Mouse (Mus musculus) MEL (cell line): Measurements from ENCODE around the gene Chd3.

ENCODE experiments used
- CHD2 ChIP-seq: IDR thresholded peaks from 2 replicates; pipeline ENCODE4 v1.6.1; 2011; ENCODE audit warnings: low read length, improper control_type of control experiment
- CTCF ChIP-seq, 3 experiments: IDR thresholded peaks in 2 of 3; conservative IDR thresholded peaks in 1 of 3; 2 replicates each; pipeline ENCODE4 v1.5.1; 2011 to 2012; ENCODE audit warnings: low read length in 3 of 3, low read depth in 2 of 3, mild to moderate bottlenecking in 2 of 3, improper control_type of control experiment in 1 of 3, inconsistent platforms in 1 of 3, mixed read lengths in 1 of 3, moderate library complexity in 1 of 3; ENCODE audit not compliant: control insufficient read depth in 1 of 3, insufficient read depth in 1 of 3, poor library complexity in 1 of 3, severe bottlenecking in 1 of 3
- GATA1 ChIP-seq: IDR thresholded peaks from 2 replicates; pipeline ENCODE4 v1.6.1; 2011; ENCODE audit warnings: low read depth, low read length, improper control_type of control experiment
- KAT2A ChIP-seq: conservative IDR thresholded peaks from 2 replicates; pipeline ENCODE4 v1.6.1; 2012; ENCODE audit warnings: low read depth, low read length, improper control_type of control experiment, inconsistent platforms
- MEF2A ChIP-seq: IDR thresholded peaks from 2 replicates; pipeline ENCODE4 v1.6.1; 2014; ENCODE audit warnings: low read depth, mild to moderate bottlenecking, inconsistent platforms, low read length, improper control_type of control experiment; ENCODE audit not compliant: poor library complexity, insufficient replicate concordance, severe bottlenecking; ENCODE audit errors: extremely low read depth
- POLR2A ChIP-seq, 2 experiments: IDR thresholded peaks; 2 replicates each; pipeline ENCODE4 v1.6.1; 2011 to 2012; ENCODE audit warnings: low read length in 2 of 2, mild to moderate bottlenecking in 2 of 2, control low read depth in 1 of 2, improper control_type of control experiment in 1 of 2, low read depth in 1 of 2, moderate library complexity in 1 of 2; ENCODE audit not compliant: control insufficient read depth in 1 of 2, insufficient read depth in 1 of 2, poor library complexity in 1 of 2
- TAL1 ChIP-seq: IDR thresholded peaks from 2 replicates; pipeline ENCODE4 v1.6.1; 2012; ENCODE audit warnings: mild to moderate bottlenecking, inconsistent platforms, low read length, moderate library complexity, mixed read lengths
- UBTF ChIP-seq: IDR thresholded peaks from 2 replicates; pipeline ENCODE4 v1.6.1; 2012; ENCODE audit warnings: low read depth, mild to moderate bottlenecking, inconsistent platforms, low read length, improper control_type of control experiment, moderate library complexity, borderline replicate concordance; ENCODE audit not compliant: insufficient read depth
- USF1 ChIP-seq: IDR thresholded peaks from 2 replicates; pipeline ENCODE4 v1.6.1; 2014; ENCODE audit warnings: low read depth, mild to moderate bottlenecking, inconsistent platforms, low read length, improper control_type of control experiment, moderate library complexity

DNA sequence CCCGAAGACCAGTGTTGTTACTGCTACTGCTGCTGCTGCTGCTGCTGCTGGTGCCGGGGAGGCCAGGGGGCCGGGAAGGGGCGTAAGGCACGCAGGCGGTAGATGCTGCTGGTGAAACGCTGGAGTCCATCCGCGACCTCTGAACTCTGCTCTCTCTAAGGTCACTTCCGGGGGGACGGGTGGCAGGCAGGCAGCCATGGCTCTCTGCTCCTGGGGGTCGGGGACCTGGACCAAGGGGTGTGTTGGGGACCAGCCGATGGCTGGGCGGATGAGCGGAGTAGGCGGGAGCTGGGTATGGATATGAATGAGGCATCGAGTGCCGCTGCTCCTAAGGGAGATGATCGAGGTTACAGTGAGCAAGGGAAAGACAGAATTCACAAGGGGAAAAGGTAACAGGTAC, 37.1 kb upstream of the Chd3 start:
- TF ChIP-seq MEF2A (no peak), TAL1 (no peak), CTCF (IDR thresholded peaks at IDR 0.05 in 2 of 3, conservative IDR thresholded peaks at IDR 0.05 in 1 of 3; ENCODE audit: control insufficient read depth in 1 of 3, insufficient read depth in 1 of 3, low read depth in 2 of 3, low read length in 3 of 3, poor library complexity in 1 of 3, severe bottlenecking in 1 of 3) (no peak), CHD2 (no peak), GATA1 (no peak), UBTF (no peak), KAT2A (no peak), POLR2A (IDR thresholded peaks at IDR 0.05; ENCODE audit: control insufficient read depth in 1 of 2, insufficient read depth in 1 of 2, low read depth in 1 of 2, low read length in 2 of 2, poor library complexity in 1 of 2) (no peak), USF1 (no peak)
